ENCODE assay signal across 8 mouse cellular contexts in the genomic region with DNA sequence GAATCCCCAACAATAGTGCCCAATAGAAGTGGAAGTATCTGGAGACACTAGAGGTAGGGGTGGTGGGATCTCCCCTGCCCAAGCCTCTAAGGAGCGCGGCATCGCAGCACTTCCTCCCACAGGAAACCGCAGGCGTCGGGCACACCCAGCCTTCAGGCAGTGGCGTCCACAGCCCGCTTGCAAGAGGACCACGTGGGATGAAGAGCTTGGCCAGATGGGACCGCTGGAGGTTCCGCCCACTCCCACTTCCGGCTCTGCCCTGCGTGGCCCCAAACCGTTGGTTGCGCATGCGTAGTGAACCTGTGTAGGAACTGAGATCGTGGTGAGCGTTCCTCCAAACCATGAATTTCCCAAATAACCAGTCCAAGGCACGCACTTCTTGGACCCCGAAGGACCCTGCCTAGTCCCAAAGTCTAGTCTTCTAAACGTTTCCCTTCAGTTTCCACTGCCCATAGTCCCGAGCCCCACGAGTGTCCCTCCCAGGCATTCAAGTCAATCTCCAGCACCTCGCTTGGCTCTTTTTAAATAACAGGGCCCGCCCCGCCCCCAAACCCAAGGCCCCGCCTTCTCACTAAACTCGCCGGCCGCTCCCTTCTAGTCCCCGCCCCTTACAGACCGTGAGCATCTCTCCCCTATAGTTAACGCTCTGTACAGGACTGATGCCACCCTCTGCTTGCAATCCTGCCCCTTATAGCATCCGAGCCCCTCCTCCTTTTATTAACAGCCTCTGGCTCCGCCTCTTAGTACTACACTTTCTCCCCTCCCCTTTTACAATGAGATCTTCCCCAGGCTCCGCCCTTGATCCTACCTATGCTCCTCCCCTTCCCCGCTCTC. TPM values are rescaled to one million over a fixed set of nuclear protein-coding genes. Genes with fewer than 3 reads are reported as not detected.
DNase-seq lines count a peak whose midpoint lies in the region; ATAC-seq and TF ChIP-seq lines count a peak whose summit lies in the region.

No protein-coding gene starts in this region.

- H3K36me3 ChIP-seq in C2C12 (ENCODE audit: control insufficient read depth, insufficient read depth): peaks cover 30% of the 10 kb centered on the region
- peaks cover under 1% of the 10 kb centered on the region; the same call in 1 of the 2 replicates for H3K36me3 ChIP-seq in heart, embryonic 13.5 days
- H3K36me3 ChIP-seq in liver, embryonic 12.5 days: peaks cover 5% of the 10 kb centered on the region
- H3K36me3 ChIP-seq in stomach, embryonic 15.5 days: 0 out of 2 replicates have a peak, but pooled peaks cover under 1% of the 10 kb centered on the region

- peaks cover 5% of the 10 kb centered on the region for H3K9me3 ChIP-seq in heart, embryonic 13.5 days
- H3K9me3 ChIP-seq in liver, embryonic 12.5 days (replicated peaks): no peaks in the 10 kb centered on the region
- no peaks in the 10 kb centered on the region for H3K9me3 ChIP-seq in stomach, embryonic 15.5 days

- no peak for TF ChIP-seq CTCF in C2C12 (IDR thresholded peaks at IDR 0.05; ENCODE audit: control insufficient read depth, insufficient read depth, insufficient read length)

- H3ac ChIP-seq in C2C12 (ENCODE audit: control insufficient read depth, insufficient read length, low read depth): no peak overlapping the region

- peak; percentile 25 for DNase-seq in fat pad, adult 2 months (ENCODE audit: extremely low read depth, low read depth, low spot score)
- DNase-seq in kidney, postnatal 10 days: peak; percentile 97
- peak; percentile 97 to 98 for DNase-seq in natural killer cell, adult 2 months (ENCODE audit: low spot score in 2 of 2)

- 0 out of 2 replicates have a peak, but pooled peaks cover 3% of the 10 kb centered on the region for H3K4me1 ChIP-seq in brown adipose tissue, adult 24 weeks (ENCODE audit: control insufficient read depth, insufficient read depth, insufficient read length, low read length)
- H3K4me1 ChIP-seq in heart, embryonic 13.5 days: peaks cover 45% of the 10 kb centered on the region
- H3K4me1 ChIP-seq in liver, embryonic 12.5 days: peaks cover 62% of the 10 kb centered on the region
- peaks cover 38% of the 10 kb centered on the region for H3K4me1 ChIP-seq in stomach, embryonic 15.5 days

- no peak overlapping the region for H3K4me3 ChIP-seq in C2C12 (ENCODE audit: insufficient read depth, poor library complexity, severe bottlenecking)
- H3K4me3 ChIP-seq in brown adipose tissue, adult 24 weeks (ENCODE audit: insufficient read depth, low read depth, low read length): peak overlapping the region; percentile 73
- H3K4me3 ChIP-seq in heart, embryonic 13.5 days: peak overlapping the region; percentile 56
- H3K4me3 ChIP-seq in liver, embryonic 12.5 days: peak overlapping the region; percentile 54
- H3K4me3 ChIP-seq in stomach, embryonic 15.5 days (replicated peaks): peak overlapping the region; percentile 47

- peak; percentile 79 for ATAC-seq in heart, embryonic 13.5 days (ENCODE audit: extremely low read depth, insufficient number of reproducible peaks, low FRiP score, low TSS enrichment)
- ATAC-seq in liver, embryonic 12.5 days: peak; percentile 83
- peak; percentile 87 for ATAC-seq in stomach, embryonic 15.5 days (ENCODE audit: insufficient read depth, low FRiP score, low read depth)

- no peaks in the 10 kb centered on the region for H3K27me3 ChIP-seq in C2C12 (ENCODE audit: control insufficient read depth, insufficient read depth, insufficient read length)
- H3K27me3 ChIP-seq in heart, embryonic 13.5 days (replicated peaks): peaks cover 11% of the 10 kb centered on the region
- 0 out of 2 replicates have a peak, but pooled peaks cover 4% of the 10 kb centered on the region for H3K27me3 ChIP-seq in liver, embryonic 12.5 days (replicated peaks)
- H3K27me3 ChIP-seq in stomach, embryonic 15.5 days (replicated peaks): no peaks in the 10 kb centered on the region

- H3K79me3 ChIP-seq in C2C12 (ENCODE audit: low read depth): peaks cover 16% of the 10 kb centered on the region

- 1% methylated on average over 37 of the region's 37 CpGs for WGBS in heart, embryonic 13.5 days
- under 1% methylated on average over 37 of the region's 37 CpGs for WGBS in liver, embryonic 12.5 days (ENCODE audit: insufficient replicate concordance)
- WGBS in stomach, embryonic 15.5 days: under 1% methylated on average over 37 of the region's 37 CpGs

- H3K27ac ChIP-seq in brown adipose tissue, adult 24 weeks (replicated peaks; ENCODE audit: low read depth, low read length): peak overlapping the region; percentile 94
- H3K27ac ChIP-seq in heart, embryonic 13.5 days (replicated peaks): peak overlapping the region; percentile 92
- H3K27ac ChIP-seq in liver, embryonic 12.5 days: peak overlapping the region; percentile 90
- H3K27ac ChIP-seq in stomach, embryonic 15.5 days: peak overlapping the region; percentile 94

- H3K4me2 ChIP-seq in heart, embryonic 13.5 days: peak overlapping the region; percentile 75
- H3K4me2 ChIP-seq in liver, embryonic 12.5 days: peak overlapping the region; percentile 81
- peak overlapping the region; percentile 64 for H3K4me2 ChIP-seq in stomach, embryonic 15.5 days

- H3K79me2 ChIP-seq in C2C12 (ENCODE audit: control insufficient read depth, insufficient read depth): peaks cover 37% of the 10 kb centered on the region

- peak overlapping the region; percentile 73 for H3K9ac ChIP-seq in heart, embryonic 13.5 days
- peak overlapping the region; percentile 53; the same call in 1 of the 2 replicates for H3K9ac ChIP-seq in liver, embryonic 12.5 days
- no peak overlapping the region; the same call in 1 of the 2 replicates for H3K9ac ChIP-seq in stomach, embryonic 15.5 days

TF ChIP-seq in C2C12, 6 proteins besides CTCF, POLR2A, EP300 and RAD21:
- TF ChIP-seq MYOG (IDR thresholded peaks at IDR 0.05; ENCODE audit: control insufficient read depth, extremely low read depth, insufficient read length): no peak
- no peak for TF ChIP-seq MYOD1 (IDR thresholded peaks at IDR 0.05; ENCODE audit: control insufficient read depth, insufficient read length, low read depth)
- peak; percentile 94 for TF ChIP-seq MAX (IDR thresholded peaks at IDR 0.05)
- no peak for TF ChIP-seq FOSL1 (IDR thresholded peaks at IDR 0.05; ENCODE audit: insufficient read depth, low read length, poor library complexity, severe bottlenecking)
- TF ChIP-seq CEBPB (IDR thresholded peaks at IDR 0.05; ENCODE audit: low read depth): no peak
- TF ChIP-seq USF1 (IDR thresholded peaks at IDR 0.05; ENCODE audit: low read depth): peak; percentile 75
TF ChIP-seq in C2C12: peak in this region for 2.

RNA-seq across cellular contexts. Expression of a gene that starts 0.7 kb away (rescaled TPM):
- polyA plus RNA-seq in C2C12 (2012; fragmentation: generic; extraction: Trizol): 2.6 TPM
- 1.2 and 1.7 TPM in 2 replicates for polyA plus RNA-seq in brown adipose tissue, adult 24 weeks (2012; ENCODE audit: insufficient read depth, insufficient read length, missing spikeins)
- polyA plus RNA-seq in heart, embryonic 13.5 days (2015; fragmentation: Nextera tagmentation; extraction: Ambion mirVana): 2.7 and 3.4 TPM in 2 replicates
- polyA plus RNA-seq in liver, embryonic 12.5 days (2016; fragmentation: Nextera tagmentation; extraction: Ambion mirVana): 1.6 and 2.0 TPM in 2 replicates
- 3.6 and 4.5 TPM in 2 replicates for polyA plus RNA-seq in stomach, embryonic 15.5 days (2015; fragmentation: Nextera tagmentation; extraction: Ambion mirVana)

RNA-seq across cellular contexts. Expression of a gene that starts 1.9 kb away (rescaled TPM):
- polyA plus RNA-seq in C2C12 (2012; fragmentation: generic; extraction: Trizol): 705 TPM
- 18.1 and 29.0 TPM in 2 replicates for polyA plus RNA-seq in brown adipose tissue, adult 24 weeks (2012; ENCODE audit: insufficient read depth, insufficient read length, missing spikeins)
- 84.1 and 92.1 TPM in 2 replicates for polyA plus RNA-seq in heart, embryonic 13.5 days (2015; fragmentation: Nextera tagmentation; extraction: Ambion mirVana)
- polyA plus RNA-seq in liver, embryonic 12.5 days (2016; fragmentation: Nextera tagmentation; extraction: Ambion mirVana): 61.6 and 68.2 TPM in 2 replicates
- 195 and 238 TPM in 2 replicates for polyA plus RNA-seq in stomach, embryonic 15.5 days (2015; fragmentation: Nextera tagmentation; extraction: Ambion mirVana)

RNA-seq across cellular contexts. Expression of a gene that starts 26.4 kb away (rescaled TPM):
- 21.9 TPM for polyA plus RNA-seq in C2C12 (2012; fragmentation: generic; extraction: Trizol)
- 151 and 189 TPM in 2 replicates for polyA plus RNA-seq in brown adipose tissue, adult 24 weeks (2012; ENCODE audit: insufficient read depth, insufficient read length, missing spikeins)
- polyA plus RNA-seq in heart, embryonic 13.5 days (2015; fragmentation: Nextera tagmentation; extraction: Ambion mirVana): 5.8 and 6.8 TPM in 2 replicates
- 3.8 and 3.9 TPM in 2 replicates for polyA plus RNA-seq in liver, embryonic 12.5 days (2016; fragmentation: Nextera tagmentation; extraction: Ambion mirVana)
- 5.8 and 6.8 TPM in 2 replicates for polyA plus RNA-seq in stomach, embryonic 15.5 days (2015; fragmentation: Nextera tagmentation; extraction: Ambion mirVana)

RNA-seq across cellular contexts. Expression of a gene that starts 26.6 kb away (rescaled TPM):
- polyA plus RNA-seq in C2C12 (2012; fragmentation: generic; extraction: Trizol): 0.15 TPM
- polyA plus RNA-seq in brown adipose tissue, adult 24 weeks (2012; ENCODE audit: insufficient read depth, insufficient read length, missing spikeins): not detected in 2 replicates
- polyA plus RNA-seq in heart, embryonic 13.5 days (2015; fragmentation: Nextera tagmentation; extraction: Ambion mirVana): 0.90 and 1.1 TPM in 2 replicates
- polyA plus RNA-seq in liver, embryonic 12.5 days (2016; fragmentation: Nextera tagmentation; extraction: Ambion mirVana): 0.68 and 0.94 TPM in 2 replicates
- 0.80 and 1.1 TPM in 2 replicates for polyA plus RNA-seq in stomach, embryonic 15.5 days (2015; fragmentation: Nextera tagmentation; extraction: Ambion mirVana)

RNA-seq across cellular contexts. Expression of a gene that starts 45.0 kb away (rescaled TPM):
- polyA plus RNA-seq in C2C12 (2012; fragmentation: generic; extraction: Trizol): 1.1 TPM
- polyA plus RNA-seq in brown adipose tissue, adult 24 weeks (2012; ENCODE audit: insufficient read depth, insufficient read length, missing spikeins): not detected in 2 replicates
- polyA plus RNA-seq in heart, embryonic 13.5 days (2015; fragmentation: Nextera tagmentation; extraction: Ambion mirVana): 0.13 and 0.23 TPM in 2 replicates
- polyA plus RNA-seq in liver, embryonic 12.5 days (2016; fragmentation: Nextera tagmentation; extraction: Ambion mirVana): 0.17 and 0.24 TPM in 2 replicates
- 0.64 and 0.67 TPM in 2 replicates for polyA plus RNA-seq in stomach, embryonic 15.5 days (2015; fragmentation: Nextera tagmentation; extraction: Ambion mirVana)

Comparison
In these comparisons a context has a peak if more than half of its experiments do, and no peak if none do; other contexts are left out.
1. DNase-seq: peak in every context shown above with its lines; median percentile 98 in natural killer cell, adult 2 months; 97 in kidney, postnatal 10 days; 25 in fat pad, adult 2 months.